Mouse (Mus musculus) kidney, adult 2 months (tissue): Measurements from ENCODE around the gene Pde2a. TPM values are rescaled to one million over a fixed set of nuclear protein-coding genes. Genes with fewer than 3 reads are reported as not detected.

Source experiments
- DNase-seq: peaks from one replicate; pipeline ENCODE4 v3.0.0; 2021
- H3K27ac ChIP-seq: fragments of 200-500 bp; 2 replicates; pipeline ENCODE4 v1.5.1; 2012; ENCODE audit warnings: low read depth, low read length, control low read depth, inconsistent platforms; ENCODE audit not compliant: insufficient read depth
- H3K27me3 ChIP-seq: fragments of 200-500 bp; replicated peaks from 2 replicates; pipeline ENCODE4 v1.6.1; 2012; ENCODE audit warnings: mild to moderate bottlenecking, moderate library complexity, low read length, inconsistent platforms; ENCODE audit not compliant: control insufficient read depth, insufficient read depth
- H3K36me3 ChIP-seq: fragments of 200-500 bp; 2 replicates; pipeline ENCODE4 v1.6.1; 2012; ENCODE audit warnings: mild to moderate bottlenecking, moderate library complexity, low read length, inconsistent platforms; ENCODE audit not compliant: control insufficient read depth, insufficient read depth
- H3K4me1 ChIP-seq: fragments of 200-500 bp; 2 replicates; pipeline ENCODE4 v1.6.1; 2011; ENCODE audit warnings: low read length; ENCODE audit not compliant: control insufficient read depth, insufficient read depth
- H3K4me3 ChIP-seq: fragments of 200-500 bp; 2 replicates; pipeline ENCODE4 v1.5.1; 2011; ENCODE audit warnings: mild to moderate bottlenecking, low read depth, low read length, control low read depth; ENCODE audit not compliant: insufficient read depth
- CTCF ChIP-seq: fragments of 200-500 bp; conservative IDR thresholded peaks from 2 replicates; pipeline ENCODE4 v1.5.1; 2011; ENCODE audit warnings: low read depth, mild to moderate bottlenecking, control low read depth, low read length, moderate library complexity, mixed read lengths; ENCODE audit not compliant: insufficient read depth, insufficient read length
- POLR2A ChIP-seq: fragments of 200-500 bp; IDR thresholded peaks from one replicate; pipeline ENCODE4 v1.6.1; 2011; ENCODE audit warnings: low read depth, low read length, control low read depth
- WGBS: fragments of 180-500 bp; shearing (Covaris S2); methylation state at CpG from one replicate; pipeline ENCODE4 v1.1.7; 2018; 5-methylcytosine and 5-hydroxymethylcytosine counted together
- polyA plus RNA-seq: library from polyadenylated mRNA; depleted of rRNA; stranded (reverse); fragments of >200 nt; gene quantifications from 2 replicates; pipeline ENCODE4 v1.2.3, GENCODE M21; 2012

Gene Pde2a
- polyA plus RNA-seq, 1 experiment: 28.6 TPM

DNA sequence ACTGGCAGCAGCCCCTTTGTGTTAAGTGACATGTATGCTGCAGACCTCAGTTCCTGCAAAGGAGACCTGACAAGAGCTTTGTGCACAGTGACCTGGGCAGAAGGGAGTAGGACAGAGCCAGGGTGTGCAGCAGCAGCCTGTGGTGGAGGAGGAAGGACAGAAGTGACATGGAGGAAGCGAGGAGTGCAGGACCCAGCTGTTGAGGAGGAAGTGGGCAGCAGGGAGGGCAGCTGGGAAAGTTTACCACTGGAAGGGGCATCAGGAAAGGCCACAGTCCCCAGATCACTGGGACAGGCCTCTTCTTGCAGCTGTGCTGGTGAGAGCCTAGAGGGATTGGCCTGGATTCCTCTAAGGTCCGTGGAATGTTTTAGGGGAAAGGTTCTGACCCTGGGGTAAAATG is 41.8 kb upstream of the Pde2a start:
- H3K4me1 ChIP-seq: peaks cover 12% of the 10 kb centered on the region
- no peaks in the 10 kb centered on the region for H3K36me3 ChIP-seq
- H3K27ac ChIP-seq: peak overlapping the region; percentile 19; the same call in 1 of the 2 replicates
- no peak for TF ChIP-seq CTCF
- no peak for TF ChIP-seq POLR2A
- no peak for DNase-seq
- 39% methylated on average over 2 of the region's 2 CpGs for WGBS
- H3K27me3 ChIP-seq: no peaks in the 10 kb centered on the region
- H3K4me3 ChIP-seq: 0 out of 2 replicates have a peak overlapping the region, but pooled peaks have one; percentile 1

DNA sequence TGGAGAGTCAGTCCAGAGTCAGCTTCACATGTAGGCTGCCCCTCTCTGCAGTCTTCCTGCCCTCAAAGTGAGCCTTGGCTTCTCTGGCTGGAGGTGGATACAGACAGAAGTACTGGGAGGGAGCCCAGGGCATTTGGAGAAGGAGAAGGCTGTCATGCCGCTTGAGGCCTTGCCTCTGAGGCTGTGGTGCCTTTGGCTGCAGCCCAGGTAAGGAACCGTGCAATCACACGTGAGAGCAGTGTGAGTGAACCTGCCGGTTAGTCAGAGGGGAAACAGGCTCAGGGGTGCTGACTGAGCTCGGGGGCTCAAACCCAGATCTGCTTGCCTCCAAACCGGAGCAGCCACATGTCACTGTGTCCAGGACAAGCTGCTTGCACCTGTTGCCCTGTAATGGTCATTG is 40.0 kb upstream of the Pde2a start:
- Histone ChIP-seq H3K4me1 (peaks cover 12% of the 10 kb centered on the region), H3K27ac (0 out of 2 replicates have a peak overlapping the region, but pooled peaks have one; percentile 5), H3K36me3 (no peaks in the 10 kb centered on the region), H3K4me3 (no peak overlapping the region), H3K27me3 (no peaks in the 10 kb centered on the region)
- DNase-seq: peak; percentile 83
- 46% methylated on average over 6 of the region's 6 CpGs for WGBS
- TF ChIP-seq POLR2A (no peak), CTCF (no peak)

DNA sequence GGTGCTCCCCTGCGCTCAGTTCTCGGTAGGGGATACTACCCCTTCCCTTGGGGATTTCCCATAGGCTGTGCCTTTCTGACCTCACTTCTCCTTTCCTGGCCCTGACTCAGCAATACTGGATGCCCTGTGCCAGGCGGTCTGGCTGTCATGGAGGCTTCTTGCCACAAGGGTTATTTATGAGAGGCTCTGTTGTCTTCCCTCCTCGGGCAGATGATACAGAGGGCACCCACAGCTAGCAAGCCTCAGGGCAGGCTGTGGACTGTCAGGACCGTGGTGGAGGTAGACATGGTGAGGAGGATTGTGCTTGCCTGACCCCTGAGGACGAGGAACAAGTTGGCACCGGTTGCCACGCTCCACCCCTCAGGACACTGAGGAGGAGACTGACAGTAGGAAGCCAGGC is 39.1 kb upstream of the Pde2a start:
- TF ChIP-seq CTCF: peak; percentile 29; the same call in 1 of the 2 replicates
- no peak for TF ChIP-seq POLR2A
- H3K4me1 ChIP-seq: peaks cover 12% of the 10 kb centered on the region
- no peaks in the 10 kb centered on the region for H3K27me3 ChIP-seq
- H3K27ac ChIP-seq: no peak overlapping the region
- WGBS: 47% methylated on average over 8 of the region's 8 CpGs
- H3K4me3 ChIP-seq: no peak overlapping the region
- H3K36me3 ChIP-seq: no peaks in the 10 kb centered on the region
- DNase-seq: peak; percentile 64

DNA sequence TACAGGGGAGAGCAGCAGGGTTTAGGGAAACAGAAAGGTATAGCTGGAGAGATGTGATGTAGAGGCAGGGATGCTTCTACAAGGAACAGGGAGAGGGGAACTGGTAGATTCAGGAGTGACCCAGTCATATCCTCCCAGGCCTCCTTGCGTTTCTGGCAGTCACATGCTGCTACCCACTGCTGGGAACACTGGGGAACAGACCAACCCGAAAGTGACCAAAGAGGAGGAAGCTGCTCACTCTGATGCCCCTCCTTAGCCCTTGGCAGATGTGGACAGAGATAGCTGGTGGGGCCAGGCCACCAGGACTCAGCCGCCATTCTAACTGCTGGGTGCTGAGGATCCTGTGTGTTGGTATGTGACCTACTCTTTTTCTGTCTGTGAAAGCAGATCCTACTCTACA is 37.7 kb upstream of the Pde2a start:
- H3K27ac ChIP-seq: no peak overlapping the region
- H3K4me3 ChIP-seq: no peak overlapping the region
- no peaks in the 10 kb centered on the region for H3K36me3 ChIP-seq
- H3K4me1 ChIP-seq: peaks cover 12% of the 10 kb centered on the region
- no peak for TF ChIP-seq CTCF
- no peak for TF ChIP-seq POLR2A
- DNase-seq: no peak
- H3K27me3 ChIP-seq: no peaks in the 10 kb centered on the region
- 66% methylated on average over 3 of the region's 3 CpGs for WGBS

DNA sequence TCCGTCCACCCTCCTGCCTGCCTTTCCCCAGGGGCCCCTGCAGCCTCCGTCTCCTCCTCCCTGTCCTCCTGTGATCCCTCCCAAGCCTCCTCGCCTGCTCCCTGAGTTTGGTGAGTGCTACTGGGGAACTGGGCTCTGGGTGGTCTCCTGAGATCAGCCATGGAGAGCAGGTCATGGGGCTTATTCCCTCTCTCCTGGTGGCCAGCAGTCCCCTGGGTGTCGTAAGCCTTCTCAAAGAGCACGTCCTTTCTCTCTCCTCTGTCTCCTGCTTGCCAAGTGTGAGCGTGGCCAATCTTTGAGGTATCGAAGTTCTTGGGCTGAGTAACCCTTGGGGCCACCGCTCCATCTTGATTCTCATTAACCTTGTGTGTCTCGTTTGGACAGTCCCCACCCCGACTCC is 36.6 kb upstream of the Pde2a start:
- no peak for DNase-seq
- peaks cover under 1% of the 10 kb centered on the region; the same call in 1 of the 2 replicates for H3K4me1 ChIP-seq
- no peaks in the 10 kb centered on the region for H3K27me3 ChIP-seq
- H3K27ac ChIP-seq: no peak overlapping the region
- H3K4me3 ChIP-seq: no peak overlapping the region
- H3K36me3 ChIP-seq: no peaks in the 10 kb centered on the region
- 55% methylated on average over 10 of the region's 10 CpGs for WGBS
- TF ChIP-seq CTCF (no peak), POLR2A (no peak)

DNA sequence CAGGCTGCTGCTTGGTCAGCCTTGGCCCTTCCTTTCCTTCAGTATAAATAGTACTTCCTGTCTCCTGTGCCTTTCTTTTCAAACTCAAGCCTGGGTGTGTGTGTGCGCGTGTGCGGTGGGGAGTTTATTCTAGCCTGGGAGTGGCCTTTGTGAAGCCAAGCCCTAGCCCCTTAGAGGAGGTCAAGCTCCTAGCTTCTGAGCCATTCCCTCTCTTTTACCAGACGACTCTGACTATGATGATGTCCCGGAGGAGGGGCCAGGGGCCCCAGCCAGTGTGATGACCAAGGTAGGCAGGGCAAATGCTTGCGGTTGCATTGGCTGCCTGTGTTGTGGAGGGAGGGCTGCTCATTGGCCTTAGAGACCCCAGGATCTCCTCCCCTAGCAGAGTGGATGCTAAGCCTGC is 36.2 kb upstream of the Pde2a start:
- peak; percentile 41 for DNase-seq
- Histone ChIP-seq H3K36me3 (no peaks in the 10 kb centered on the region), H3K4me1 (no peaks in the 10 kb centered on the region), H3K27me3 (no peaks in the 10 kb centered on the region), H3K27ac (no peak overlapping the region), H3K4me3 (no peak overlapping the region)
- 57% methylated on average over 6 of the region's 6 CpGs for WGBS
- no peak for TF ChIP-seq CTCF
- no peak for TF ChIP-seq POLR2A

DNA sequence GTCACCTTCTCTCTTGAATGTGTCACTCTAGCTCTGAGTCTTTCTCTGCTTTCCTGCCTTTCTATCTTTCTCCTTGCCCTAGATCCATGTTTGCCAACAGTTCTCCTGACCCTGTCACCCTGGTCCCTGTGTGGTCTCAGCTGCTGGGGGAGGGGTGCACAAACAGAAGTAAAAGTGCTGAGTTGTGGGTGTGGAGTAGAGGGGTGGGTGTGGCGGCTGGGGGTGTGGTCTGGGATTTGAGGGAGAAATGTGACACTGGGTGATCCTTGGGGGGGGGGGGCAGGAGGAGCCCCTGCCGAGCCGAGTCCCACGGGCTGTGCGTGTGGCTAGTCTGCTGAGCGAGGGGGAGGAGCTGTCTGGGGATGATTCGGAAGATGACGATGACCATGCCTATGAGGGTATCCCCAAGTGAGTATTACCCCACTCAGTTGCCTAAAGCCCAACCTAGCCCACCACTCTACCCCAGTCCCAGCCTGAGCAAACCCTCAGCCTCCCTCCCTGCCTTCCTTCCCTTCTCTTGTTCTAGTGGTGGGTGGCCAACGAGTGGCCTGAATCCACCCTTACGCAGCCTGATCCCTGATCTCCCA is 35.5 kb upstream of the Pde2a start:
- H3K27me3 ChIP-seq: no peaks in the 10 kb centered on the region
- TF ChIP-seq POLR2A (no peak), CTCF (no peak)
- DNase-seq: no peak
- no peaks in the 10 kb centered on the region for H3K4me1 ChIP-seq
- H3K36me3 ChIP-seq: no peaks in the 10 kb centered on the region
- 78% methylated on average over 10 of the region's 10 CpGs for WGBS
- no peak overlapping the region for H3K27ac ChIP-seq
- no peak overlapping the region for H3K4me3 ChIP-seq
